Mouse (Mus musculus) kidney, adult 2 months (tissue): Measurements from ENCODE around the gene Plb1.

Experiments used
- CTCF ChIP-seq: fragments of 200-500 bp; conservative IDR thresholded peaks from 2 replicates; pipeline ENCODE4 v1.5.1; 2011; ENCODE audit warnings: low read depth, mild to moderate bottlenecking, control low read depth, low read length, moderate library complexity, mixed read lengths; ENCODE audit not compliant: insufficient read depth, insufficient read length
- POLR2A ChIP-seq: fragments of 200-500 bp; IDR thresholded peaks from one replicate; pipeline ENCODE4 v1.6.1; 2011; ENCODE audit warnings: low read depth, low read length, control low read depth

DNA sequence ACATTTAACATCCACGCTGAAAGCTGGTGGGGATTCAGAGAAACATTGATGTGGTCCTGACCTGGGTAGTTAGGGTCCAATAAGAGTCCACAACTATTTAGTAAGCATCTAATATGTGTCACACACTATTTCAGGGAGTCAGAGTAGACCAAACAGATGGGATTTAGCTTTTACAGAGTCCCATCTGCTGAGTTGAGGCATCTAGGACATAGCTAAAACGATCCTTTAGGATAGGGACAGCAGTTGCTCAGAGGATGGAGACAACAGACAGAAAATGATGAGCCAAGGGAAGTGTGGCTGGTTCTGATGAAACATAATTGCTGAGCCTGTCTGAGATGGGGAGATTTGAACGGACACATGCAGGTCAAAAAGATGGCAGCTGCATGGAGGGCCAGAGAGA is 106.3 kb downstream of the Plb1 start:
- TF ChIP-seq POLR2A, result no peak
- no peak for TF ChIP-seq CTCF
